Mouse (Mus musculus): Measurements from ENCODE around the gene Nsun2.

The Nsun2 gene

DNA sequence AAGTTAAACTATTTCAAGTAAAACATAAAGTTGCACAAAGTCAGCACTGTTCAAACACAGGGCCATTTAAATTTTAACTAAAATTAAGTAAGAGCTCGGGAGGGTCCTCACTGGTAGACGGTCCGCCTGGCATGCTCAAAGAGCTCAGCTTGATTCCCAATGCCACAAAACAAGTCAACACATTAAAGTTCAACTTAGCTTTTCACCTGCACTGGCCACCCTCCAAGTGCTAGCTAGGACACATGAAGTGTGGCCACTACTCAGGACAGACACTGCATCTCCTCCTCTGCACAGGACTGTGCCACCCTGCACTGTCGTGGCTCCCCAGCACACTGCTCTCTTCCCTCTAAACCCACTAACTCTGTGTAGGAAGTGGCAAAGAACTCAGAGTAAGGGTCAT lies 7.7 kb upstream of the Nsun2 start:
- DNase-seq: no peak

DNA sequence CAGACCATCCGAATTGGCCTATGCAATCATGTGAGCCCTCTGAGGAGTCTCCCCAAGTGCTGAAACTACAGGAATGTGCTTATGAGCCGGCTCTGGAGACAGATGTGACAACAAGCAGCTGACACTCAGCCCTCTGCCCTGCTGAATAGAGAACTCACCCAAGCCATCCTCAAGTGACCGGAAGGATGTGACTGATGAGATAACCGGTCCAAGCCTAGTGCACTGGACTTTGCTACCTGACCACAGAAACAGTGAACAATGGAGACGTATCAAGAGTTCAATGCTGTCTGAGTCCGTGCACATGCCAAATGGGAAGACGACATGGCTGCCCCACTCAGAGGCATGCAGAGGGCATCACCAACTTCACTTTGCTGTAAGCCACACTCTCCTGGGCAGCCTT lies 5.0 kb upstream of the Nsun2 start:
- no peak for DNase-seq

DNA sequence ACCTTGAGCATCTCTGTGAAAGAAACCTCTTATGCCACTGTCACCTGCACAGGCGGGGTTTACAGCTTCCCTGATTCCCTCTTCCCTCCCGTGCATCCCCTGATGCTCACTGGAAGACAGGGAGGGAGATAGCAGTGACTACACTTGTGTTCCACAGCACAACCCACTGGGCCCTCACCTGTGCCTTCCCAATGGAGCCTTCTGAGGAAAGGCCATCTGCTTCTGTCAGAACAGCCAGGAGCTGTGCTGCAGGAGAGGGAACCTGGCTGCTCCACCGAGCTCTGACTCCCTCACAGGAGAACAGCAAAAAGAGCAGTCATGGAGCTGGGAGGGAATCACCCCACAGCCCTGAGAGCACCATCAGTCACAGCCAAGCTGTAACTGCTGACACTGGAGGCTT lies 3.4 kb upstream of the Nsun2 start:
- peak; percentile 41 to 52 for DNase-seq

DNA sequence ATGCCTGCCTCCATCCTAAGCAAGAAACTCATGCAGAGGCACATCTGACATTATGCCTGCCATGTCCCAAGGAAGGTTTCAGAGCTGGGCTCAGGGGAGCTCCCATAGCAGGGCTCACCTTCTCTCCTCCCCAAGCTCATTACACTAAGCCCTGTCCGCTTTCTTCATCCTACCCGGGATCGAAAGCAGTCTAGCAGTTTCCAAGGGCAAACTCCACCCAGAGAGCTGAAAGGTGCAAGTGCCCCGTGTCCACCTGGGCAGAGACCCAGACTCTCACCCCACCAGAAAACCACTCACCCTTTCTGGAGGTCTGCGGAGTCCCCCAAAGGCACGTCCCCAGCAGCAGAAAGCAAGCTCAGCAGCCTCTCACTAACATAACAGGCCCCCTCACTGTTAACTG lies 2.6 kb upstream of the Nsun2 start:
- DNase-seq: no peak

DNA sequence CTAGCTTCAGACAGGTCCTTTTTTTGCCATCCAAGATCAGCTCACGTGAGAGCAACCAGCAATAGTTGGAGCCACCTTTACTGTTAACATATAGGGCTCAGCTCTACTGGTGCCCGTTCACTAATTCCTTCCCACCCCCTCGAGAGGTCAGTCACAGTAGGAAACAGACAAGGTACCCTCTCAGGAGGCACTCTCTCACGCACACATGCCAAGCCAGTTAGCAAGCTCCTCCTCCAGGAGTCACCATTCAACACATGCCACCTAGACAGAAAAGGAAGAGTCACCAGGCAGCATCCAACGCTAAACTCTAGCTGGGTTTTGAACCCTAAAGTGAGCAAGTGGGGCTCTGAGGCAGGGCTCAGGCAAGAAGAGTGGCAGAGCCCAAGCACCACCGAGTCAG lies 2.1 kb upstream of the Nsun2 start:
- DNase-seq: no peak

DNA sequence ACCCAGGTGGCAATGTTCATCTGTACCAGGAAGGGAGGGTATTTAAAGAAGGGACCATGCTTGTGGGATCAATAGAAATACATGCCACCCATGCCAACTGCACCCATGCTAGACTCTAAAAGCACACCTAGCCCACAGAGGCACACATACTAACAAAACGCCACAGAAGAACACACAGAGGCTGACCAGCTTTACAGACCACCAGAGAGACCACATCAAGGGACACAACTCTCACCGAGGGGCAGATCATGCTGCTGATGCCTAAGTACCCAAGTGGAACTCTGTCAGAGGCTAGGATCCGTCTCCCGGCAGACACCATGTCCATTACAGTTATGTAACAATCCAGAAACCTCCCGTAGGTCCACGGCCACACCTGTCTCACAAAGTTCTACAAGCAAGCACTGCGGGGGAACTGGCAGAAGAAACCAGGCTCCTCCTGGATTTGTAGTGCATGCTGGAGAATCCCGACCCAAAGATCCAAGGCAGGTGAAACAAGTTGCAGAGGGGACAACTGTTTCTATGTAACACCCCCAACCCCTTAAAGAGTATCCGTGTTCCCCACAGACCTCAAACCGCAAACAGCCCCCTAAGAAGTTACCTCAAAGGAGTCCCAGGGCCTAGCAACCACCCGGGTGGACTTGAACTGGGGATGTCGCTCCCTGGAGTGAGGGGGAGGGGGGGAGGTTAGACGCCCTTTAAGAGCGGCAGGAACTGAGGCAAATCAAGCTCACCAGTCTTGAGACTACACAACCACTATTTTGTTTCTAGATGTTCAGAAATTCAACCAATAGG lies 1.2 kb upstream of the Nsun2 start:
- peak in 1 of 2 experiments; percentile 30 for DNase-seq

DNA sequence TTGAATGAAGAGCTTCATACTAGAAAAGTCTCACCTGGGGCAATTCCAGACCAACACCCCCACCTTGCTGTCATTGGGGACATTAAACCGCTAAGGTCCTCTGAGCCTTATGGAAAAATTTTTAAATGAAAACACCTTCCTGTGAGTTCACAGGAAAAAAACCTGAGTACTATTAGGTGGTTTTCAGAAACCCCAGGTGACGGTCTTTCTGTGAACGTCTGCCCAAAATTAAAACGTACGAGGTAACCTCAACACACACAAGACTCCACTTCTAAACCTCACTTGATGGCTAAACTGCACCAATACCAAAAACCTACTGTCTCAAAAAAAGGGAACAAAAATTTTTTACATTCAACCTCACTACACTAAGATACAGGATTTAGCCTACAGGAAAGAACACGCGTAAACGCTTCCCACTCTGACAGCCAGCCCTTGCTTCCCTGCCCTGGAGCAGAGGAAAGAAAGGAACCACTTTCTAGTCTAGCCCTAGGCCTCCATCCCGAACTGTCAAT lies 597 bp upstream of the Nsun2 start:
- no peak for DNase-seq

DNA sequence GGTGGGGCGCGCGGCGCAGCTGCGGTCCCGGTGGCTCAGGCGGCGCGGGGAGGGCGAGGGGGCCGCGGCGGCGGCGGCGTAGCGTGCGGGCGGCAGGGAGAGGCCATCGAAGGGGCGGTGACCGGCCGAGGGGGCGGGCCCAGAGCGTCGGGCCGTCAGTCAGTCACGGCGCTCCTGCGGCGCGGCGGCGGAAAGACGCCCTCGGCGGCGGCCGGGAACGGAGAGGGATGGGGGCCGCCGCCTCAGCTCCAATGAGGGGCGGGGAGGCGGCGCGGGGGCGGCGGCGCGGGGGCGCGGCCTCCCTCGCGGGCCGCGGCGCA lies 748 bp downstream of the Nsun2 start, which contains the start of gene Tent4a:
TSS of gene Tent4a (minus strand) at position 284 of the 320 bp plus-strand sequence.
- DNase-seq: no peak

DNA sequence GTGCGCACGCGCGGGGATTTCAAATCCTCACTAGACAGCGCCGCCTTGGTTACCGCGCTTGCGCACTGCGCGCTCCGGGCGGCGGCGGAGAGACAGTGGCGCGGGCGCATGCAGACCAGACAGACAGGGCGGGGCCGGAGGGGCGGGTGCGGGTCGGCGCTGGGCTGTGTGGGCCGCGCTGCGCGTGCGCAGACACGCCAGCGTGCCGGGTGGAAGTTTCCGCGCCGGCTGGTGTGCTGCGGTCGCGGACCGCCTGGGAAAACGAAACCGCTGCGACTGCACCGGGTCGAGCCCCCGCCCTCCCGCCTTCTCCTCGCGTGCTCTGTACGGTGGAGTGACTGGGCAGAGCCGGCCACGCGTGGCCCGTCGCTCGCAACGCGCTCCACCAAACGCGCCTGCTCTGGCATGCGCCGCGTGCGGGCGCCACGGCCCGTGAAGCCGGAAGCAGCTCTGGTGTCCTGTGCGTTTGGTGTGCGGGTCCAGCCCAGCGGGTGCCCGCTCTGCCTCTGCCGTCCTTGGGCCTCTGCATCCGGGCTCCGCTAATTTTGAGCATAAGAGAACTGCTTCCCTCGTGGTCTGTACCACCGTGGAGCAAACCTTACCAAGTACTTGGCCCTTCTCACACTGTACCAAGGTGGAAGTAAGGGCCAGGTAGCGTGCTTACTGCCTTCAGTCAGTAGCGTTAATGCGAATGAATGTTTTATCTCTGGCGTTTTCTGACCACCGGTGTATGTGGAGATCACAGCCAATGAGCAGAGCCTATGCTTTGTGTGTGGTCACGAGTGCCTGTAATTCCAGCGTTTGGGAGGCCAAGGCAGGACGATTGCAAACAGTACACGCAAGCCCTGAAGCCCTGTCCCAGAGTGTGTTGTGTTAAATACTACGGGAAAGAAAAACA lies 1.4 kb downstream of the Nsun2 start:
- peak; percentile 99 for DNase-seq

DNA sequence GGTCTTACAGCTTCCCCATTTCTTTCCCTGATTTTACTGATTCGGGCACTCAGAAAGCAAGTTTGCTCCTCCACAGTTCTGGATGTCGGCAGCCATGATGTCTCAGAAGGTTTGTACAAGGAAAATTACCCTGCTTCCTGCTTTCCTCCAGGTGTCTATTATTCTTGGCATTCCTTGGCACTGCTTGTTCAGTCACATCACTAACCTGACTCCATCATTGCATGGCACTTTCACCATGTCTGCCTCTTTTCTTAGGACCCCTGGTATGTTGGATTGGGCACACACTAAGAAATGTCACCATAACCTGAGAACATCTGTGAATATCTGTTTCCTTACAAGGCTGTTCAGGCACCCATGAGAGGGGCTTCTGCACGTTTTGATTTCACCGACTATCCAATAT lies 2.5 kb downstream of the Nsun2 start:
- DNase-seq: no peak

DNA sequence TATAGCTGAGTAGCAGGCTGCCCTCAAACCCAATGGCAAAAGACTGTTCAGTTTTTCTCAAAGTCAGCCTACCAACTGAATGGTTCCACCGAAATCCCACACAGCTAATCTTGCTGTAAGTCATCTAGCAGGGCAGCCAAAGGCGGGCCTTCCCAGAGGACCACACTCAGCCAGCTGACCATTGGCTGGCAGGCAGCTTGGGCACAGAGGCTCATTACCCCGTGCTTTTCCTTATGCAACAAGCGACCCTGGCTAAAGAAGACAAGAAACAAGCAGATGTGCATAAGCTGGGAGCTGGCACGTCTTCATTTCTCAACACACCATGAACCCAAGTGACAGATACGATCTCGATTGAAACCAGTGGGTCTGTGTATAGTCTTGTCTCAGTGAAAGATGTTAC lies 3.8 kb downstream of the Nsun2 start:
- DNase-seq: no peak

DNA sequence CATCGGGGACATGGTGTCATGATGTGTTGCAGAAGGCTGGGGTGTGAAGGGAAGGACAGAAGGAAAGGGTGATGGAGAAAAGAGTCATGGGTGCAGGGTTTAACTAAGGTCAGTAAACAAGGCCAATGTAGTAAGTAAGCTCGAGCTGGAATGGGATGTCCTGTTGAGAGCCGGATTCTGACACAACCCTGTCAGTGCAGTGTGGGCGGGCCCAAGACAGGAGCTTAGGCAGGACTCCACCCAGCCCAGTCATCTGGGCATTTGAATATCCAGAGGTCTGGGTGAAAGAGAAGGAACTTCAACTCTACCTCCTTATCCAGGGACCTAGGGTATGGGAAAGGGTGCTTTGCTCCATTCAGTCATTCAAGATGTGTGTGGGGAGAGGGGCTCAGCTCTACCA lies 4.8 kb downstream of the Nsun2 start:
- DNase-seq: no peak

DNA sequence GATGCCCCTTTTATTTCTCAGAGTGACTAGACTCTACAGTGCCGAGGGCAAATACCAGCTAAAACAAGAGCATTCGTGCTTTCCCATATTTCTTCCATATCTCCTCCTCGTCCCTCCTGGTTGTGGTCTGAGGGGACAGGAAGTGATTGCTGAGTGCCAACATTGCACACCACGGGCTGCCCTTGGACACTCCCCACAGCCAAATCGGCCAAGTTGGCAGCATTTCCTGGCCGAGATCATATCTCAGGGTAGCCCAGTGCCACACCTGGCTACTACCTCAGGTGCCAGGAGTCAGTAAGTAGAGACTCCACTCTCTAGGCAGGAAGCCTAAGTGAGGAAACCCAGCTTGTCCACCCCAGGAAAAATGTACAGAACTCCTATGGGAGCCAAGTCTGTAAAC lies 7.7 kb downstream of the Nsun2 start:
- peak; percentile 75 to 84 for DNase-seq

DNA sequence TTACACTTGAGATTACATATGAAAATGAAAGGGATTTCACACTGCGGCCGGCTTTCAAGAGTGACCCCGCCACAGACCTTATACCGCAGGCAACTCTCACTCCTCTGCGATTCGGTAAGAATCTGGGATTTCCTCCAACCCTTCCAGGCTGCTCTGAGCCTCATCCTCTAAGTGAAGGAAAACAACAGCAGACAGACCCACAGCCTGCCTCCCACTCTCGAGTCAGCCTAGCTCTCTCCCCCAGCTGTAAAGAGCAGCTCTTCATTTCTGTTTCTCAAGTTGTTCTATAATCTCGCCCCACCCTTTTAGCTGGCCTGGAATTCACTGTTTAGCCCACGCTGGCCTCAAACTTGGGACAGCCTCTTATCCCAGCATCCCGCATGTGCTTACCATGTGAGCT lies 8.2 kb downstream of the Nsun2 start:
- no peak for DNase-seq

DNA sequence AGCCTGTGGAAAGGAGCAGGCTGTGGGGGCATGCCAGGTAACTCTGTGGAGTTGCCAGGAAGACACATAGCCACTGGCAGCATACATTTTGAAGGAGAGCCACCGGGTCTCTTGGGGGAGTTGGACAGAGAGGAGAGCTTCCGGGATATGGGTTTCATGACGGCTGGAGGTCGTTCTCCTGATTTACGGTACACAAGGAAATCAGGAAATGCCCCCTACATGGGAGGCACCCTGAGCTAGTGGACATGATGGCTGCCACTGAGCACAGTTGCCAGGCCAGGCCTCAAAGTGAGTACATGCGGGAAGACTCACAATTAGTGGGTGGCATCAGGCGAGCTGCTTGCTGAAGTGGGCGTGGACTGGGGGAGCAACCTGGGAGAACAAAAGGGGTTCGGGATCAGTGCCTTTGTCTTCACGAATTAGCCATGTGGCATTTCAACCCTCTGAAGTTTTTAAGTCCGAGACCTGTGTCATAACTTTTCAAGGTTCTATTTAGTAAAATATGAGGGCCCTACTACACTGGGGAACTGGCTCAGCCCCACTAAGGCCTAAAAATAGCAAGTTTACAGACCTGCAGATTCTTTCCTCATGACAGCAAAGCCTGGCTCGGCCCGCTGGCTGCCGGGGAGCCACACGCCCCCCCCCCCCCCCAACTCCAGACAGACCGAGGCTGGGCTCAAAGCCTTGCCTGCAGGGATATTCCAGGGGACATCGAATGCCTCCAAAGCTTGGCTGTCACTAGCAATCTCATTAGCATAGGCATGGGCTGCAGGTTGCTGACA lies 9.2 kb downstream of the Nsun2 start:
- DNase-seq: no peak

DNA sequence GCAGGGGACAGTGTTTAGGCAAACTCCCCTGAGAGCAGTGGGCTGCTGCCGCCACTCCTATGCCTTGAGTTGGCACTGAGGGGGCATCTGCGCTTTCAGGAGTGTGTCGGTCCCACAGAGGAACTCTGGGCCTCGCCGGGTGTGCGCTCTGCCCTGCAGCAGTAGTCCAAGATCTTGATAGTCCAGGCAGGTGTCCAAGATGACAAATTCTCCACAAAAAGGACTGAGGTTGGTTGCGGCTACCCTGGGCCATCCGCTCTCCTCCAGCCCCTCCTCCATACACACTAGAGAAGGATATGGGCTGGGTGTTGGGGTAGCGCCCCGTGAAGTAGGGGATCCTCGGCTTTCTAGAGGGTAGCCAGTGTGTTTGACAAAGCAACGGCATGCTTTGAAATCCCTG lies 10.0 kb downstream of the Nsun2 start:
- DNase-seq: peak in 1 of 2 experiments; percentile 25

DNA sequence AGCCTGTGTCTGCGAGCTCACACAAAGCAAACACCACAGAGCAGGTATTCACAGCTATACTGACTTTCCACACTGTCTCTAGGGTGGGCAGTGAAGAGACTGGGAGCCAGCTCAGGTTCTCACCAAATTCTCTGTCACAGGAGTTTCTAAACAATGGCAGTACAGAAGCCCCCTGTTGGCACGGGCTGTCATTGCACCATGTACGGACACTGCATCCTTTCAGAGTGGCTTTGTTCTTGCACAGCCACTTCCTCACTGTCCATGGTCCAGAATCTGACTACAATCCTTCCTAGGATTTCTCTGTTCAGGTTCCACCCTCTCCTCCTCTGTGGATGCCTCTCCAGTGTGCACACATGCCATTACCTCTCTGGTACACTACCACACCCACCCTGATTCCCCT lies 11.5 kb downstream of the Nsun2 start:
- DNase-seq: peak in 1 of 2 experiments; percentile 56

DNA sequence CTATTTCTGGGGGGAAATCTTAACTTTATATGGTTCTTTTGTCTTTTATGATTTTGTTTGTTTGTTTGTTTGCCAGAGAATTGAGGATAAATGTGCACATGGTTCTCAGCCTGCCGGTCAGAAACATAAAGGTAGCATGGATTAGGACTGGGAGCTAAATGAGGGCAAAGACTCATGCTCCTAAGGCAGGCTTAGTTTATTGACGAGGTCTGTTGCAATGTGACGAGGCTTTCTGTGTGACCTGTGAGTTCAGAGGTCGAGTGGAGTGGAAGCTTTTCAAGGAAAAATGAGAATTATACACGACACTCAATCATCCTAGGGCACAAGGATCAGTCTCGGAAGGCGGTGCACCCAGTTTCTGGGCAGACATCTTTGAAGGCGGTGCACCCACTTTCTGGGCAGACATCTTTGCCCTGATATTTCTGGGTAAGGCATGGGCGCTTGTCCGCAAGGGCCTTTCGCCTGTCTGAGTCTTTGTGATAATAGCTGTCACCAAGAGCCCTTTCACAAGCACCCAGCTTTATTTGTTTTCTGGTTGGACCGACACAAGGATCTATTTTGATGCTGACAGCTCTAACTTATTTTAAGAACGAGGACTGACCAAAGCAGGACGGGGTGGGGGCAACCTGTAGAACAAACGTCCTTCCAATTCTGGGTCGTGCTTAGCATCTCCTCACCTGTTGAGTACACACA lies 14.1 kb downstream of the Nsun2 start:
- no peak for DNase-seq

DNA sequence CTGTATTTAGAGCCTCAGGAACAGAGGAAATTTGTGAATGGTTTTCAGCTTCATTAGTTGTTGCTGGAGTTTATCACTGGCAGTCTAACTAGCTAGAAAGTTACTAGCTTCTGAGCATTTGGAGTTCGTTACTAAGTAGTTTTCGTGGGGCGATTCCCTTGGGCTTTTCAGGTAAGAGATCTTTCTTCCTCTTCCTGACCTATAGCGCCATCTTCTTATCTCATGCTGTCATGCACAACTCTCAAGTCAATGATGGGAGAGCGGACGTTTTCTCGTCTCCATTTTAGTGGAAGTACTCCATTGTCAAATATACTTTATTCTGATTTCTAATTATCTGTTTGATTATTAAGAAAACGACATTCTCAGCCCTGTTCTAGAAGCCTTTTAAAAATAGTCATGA lies 16.4 kb downstream of the Nsun2 start:
- DNase-seq: no peak

DNA sequence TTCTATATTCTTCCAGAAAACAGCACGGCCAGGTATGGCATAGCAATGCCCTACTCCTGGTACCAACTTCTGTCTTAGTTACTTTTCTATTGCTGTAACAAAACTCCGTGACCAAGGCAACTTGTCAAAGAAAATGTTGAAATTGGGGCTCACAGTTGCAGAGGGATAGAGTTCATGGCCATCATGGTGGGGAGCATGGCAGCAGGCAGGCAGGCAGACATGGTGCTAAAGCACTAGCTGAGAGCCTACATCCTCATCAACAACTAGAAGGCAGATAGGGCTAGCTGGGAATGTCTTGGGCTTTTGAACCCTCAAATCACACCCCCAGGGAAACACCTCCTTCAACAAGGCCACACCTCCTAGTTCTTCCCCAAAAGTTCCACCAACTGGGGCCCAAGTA lies 17.3 kb downstream of the Nsun2 start:
- no peak for DNase-seq

DNA sequence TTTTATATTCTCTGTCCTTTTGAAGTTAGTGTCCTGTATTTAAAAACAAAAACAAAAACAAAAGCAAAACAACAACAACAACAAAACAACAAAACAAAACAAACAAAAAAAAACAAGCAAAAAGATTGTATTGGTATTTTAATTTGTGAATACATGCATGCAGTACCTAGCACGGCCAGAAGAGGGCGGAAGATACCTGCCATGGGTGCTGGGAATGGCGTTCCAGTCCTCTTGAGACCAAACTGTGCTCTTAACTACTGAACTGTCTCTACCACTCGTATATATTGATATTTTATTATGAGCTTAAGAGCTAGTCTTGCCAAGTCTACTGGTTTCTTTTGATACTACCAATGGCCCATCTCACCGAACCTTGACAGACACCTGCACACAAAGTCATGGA lies 19.5 kb downstream of the Nsun2 start:
- DNase-seq: peak; percentile 62 to 76

DNA sequence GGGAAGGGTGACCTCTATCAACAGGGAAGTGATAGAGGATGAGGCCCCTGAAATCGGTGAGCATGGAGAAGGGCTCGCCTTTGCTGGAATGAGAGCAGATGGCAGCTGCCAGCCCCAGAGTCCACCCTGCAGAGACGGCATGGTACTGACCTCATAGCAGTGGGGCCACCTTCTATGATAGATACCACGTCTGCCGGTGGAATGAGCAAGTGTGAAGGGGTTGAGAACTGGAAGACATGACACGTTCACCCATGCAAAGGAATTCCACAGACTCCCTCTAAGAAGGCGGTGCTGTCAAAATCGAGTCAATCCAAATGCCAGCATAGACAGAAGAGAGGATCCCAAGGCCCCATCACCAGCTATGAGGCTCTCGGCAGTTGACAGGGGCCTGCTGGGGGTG lies 20.7 kb downstream of the Nsun2 start:
- no peak for DNase-seq

DNA sequence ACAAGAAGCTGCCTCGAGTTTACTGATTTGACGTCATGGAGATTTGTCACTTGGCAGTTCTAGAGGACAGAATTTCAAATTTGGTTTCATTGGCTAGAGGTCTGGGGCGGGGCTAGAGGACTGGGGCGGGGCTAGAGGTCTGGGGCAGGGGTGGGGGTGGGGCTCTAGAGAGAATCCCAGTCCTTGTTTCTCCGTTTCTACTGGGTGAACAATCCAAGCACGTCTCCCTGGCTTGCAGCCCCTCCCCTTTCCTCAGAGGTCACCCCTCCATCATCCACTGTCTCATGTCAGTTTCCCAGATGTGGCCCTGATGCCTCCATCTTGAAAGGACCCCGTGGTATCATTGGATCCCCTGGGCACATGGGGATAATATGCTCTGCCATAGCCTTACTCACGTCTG lies 21.5 kb downstream of the Nsun2 start:
- DNase-seq: no peak

All from cerebellum, postnatal 14 days (tissue).